Mouse (Mus musculus): ENCODE measurements at regions not wholly inside any gene's neighbourhood (a gene's known extent, or its start where the extent isn't known, plus 50 kb on each side); places are given as distances from the start of the nearest gene placed in this dataset.
A peak's percentile ranks its signal among the peaks of the same experiment; 100 is the strongest.

DNA sequence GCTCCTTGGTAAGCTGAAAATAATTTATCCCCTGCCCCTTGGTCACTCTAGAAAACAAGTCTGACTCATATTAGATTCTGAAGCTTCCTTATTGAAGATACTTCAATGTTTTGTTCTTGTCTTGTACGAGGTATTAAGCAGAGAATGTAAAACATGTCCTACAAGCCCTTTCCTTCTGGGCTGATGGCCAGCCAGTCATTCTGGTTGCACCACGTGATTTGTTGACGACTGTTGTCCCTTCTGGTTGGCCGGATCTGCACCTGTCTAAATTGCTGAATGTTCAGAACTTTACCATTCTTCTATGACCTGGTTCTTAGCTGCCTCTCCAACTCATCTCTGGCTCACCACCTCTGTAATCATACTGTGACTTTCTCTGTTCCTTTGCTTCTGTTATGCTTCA is 220.9 kb upstream of the Prdm1 start:
- intact Hi-C loops (cut with DNase I): no loop called here
- peak; percentile 9 for DNase-seq

DNA sequence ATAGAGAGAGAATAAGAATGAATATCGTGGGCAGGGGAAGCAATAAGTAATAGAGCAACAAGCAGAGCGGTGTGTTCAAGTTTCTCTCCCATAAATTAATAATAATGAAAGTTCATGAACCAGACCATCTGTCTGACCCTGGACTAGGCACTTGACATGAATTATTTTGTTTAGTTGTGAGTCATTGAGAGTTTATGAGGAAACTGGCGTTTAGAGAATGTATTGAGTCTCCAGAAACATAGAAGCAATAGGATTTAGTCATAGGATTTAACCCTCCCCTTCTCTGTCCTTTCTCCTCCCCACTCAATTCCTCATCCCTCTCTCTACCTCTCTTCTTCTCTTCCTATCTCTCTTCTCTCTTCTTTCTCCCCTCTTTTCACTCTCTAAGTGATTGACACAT is 219.1 kb upstream of the Prdm1 start:
- intact Hi-C loops (cut with DNase I): no loop called here
- DNase-seq: no peak

DNA sequence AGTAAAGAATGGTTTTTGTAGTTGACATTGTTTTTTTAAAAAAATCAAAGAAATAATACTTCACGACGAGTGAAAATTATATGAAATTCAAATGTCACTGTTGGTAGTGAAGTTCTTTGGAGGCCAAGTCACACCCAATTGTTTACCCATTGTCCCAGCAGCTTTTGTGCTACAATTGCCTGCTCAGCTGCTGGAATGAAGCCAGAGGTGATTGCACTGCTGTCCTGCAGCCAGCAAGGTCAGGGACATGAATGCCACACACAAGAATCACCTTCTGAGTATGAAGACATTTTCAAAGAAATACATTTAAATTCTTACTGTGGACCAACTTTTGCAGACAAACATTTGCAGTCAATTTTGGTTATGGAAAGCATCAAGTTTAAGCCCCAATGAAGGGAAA is 215.9 kb upstream of the Prdm1 start:
- intact Hi-C loops (cut with DNase I): no loop called here
- no peak for DNase-seq

DNA sequence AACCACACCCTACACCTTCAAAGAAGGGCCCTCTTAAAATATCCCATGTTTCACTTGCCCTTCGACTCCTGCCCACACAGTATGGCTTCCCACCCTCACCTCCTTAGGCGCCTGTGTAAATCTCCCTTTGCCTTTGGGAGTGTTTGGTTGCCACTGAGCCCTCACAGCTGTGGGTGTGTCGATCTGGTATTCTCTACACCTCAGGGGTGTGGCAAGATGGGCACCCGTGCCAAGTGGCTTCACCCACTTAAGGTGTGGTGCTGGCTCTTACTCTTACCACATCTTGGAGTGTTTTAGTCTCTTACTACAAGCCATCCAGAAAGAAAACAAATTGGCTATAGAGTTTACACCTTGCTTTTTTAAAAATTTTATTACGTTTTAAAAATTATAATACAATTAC is 205.3 kb upstream of the Prdm1 start:
- intact Hi-C loops (cut with DNase I): no loop called here
- DNase-seq: no peak

DNA sequence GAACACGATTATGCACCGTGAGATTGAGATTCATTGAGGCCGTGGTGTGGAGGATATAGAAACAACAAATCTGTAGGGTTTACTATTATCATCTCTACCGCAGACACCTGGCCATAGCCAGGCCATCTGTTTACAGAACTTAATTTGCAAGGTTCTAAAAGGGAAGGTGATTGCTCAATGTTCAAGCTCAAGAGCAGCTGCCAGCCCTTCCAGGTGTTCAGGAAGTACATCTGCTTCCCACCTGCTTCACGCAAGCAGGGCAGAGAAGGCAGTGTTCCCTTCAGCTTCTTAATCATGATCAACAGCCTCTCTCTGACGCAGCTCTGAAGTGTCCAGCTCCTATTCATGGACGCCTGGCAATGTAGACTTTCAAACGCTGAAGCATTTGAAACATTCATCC is 202.4 kb upstream of the Prdm1 start:
- intact Hi-C loops (cut with DNase I): no loop called here
- DNase-seq: no peak

DNA sequence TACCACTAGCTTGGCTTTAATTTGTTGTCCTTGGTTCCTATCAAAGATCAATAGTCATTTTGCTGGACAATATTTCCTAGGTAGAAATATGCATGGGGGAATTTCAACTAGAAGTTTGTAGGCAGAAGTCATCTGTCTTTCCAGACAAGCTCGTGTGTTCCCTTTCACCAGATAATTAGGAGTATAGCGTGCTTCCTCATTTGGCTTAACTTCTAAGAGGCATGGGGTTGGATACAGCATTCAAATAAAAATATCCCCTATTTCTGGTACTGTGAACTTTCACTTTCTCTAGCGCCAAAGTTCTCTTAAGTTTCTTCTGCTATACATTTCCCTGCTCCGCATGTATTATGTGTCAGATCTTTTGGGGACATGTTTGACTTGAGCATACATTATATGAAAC is 200.7 kb upstream of the Prdm1 start:
- intact Hi-C loops (cut with DNase I): no loop called here
- no peak for DNase-seq

DNA sequence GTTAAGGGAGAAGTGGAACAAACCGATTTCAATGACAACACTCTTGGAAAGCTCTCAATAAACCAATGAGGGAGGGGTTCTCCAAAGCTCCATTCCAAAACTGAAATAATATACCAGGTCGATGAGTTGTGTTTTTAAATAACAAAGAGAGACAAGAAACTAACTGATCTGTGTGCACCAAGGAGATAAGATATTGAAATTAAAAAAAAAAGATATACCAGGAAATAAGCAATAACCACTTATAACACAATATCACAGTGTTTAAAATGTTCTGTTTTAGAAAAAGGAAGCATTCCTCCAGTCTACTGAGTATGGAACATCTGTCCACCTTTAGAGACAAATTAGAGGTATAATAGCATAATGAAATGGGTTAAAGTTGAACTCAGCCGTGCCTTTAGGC is 196.3 kb upstream of the Prdm1 start:
- intact Hi-C loops (cut with DNase I): no loop called here
- no peak for DNase-seq

DNA sequence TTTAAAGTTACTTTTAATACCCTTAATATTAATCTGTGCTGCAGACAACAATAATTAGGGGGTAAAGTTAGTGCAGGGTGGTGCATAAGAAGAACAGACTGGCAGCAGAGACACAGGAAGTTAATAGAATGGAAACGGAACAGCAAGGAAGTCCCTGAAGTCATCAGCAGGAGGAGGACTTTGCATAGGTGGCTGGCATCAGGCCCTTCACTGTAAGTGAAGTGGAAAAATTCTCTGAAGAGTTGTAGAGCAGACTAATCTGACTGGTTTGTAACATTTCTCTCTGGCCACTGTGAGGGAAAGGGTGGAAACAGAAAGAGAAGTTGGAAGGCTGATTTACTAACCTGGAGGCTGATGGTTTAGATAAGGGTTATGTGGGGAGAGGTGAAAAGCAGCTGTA is 195.5 kb upstream of the Prdm1 start:
- intact Hi-C loops (cut with DNase I): loop anchor here (1.0 kb wide), 1 partner anchor 31 kb away; no protein-coding TSS in a partner anchor
- DNase-seq: no peak

DNA sequence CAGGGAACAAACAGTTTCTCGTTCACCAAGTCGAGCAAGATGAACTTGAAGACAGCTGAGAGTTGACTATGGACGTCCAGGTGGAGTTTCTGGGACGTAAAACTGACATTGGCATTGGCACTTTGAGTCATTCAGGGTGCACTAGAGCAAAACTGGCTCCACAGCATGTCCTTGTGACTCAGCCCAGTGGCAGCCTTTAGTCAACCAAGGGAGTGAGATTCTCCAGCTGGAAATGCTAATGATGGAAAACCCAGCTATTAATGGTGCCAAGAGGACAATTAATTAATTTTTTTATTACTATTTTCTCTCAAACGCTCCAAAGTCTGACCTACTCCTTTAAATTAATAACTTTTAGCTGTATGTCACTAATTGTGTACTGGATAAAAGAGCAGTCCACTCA is 195.0 kb upstream of the Prdm1 start:
- no peak for DNase-seq

DNA sequence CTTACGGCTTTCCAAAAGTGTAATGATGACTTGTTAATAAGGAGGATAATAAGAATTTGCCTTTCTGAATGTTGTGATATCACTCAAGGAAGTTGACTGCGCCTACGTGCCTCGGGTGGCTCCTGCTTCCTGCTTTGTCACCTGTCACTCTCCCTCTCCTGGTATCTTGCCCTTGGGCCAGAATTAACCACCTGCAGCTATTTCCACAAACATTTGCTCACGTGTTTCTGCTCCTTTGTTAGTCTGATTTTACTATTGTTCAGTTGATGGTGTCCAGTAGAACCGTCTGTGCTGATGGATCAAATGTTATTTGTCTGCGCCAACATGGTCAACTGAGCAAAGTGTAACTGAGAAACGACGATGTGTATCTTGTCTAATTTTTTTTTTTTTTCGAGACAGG is 193.4 kb upstream of the Prdm1 start:
- intact Hi-C loops (cut with DNase I): no loop called here
- DNase-seq: no peak

More for the DNA sequence above, 195.0 kb upstream of the Prdm1 start:
- intact Hi-C loops (cut with DNase I): loop anchor here (1.0 kb wide), 1 partner anchor 32 kb away; no protein-coding TSS in a partner anchor

DNA sequence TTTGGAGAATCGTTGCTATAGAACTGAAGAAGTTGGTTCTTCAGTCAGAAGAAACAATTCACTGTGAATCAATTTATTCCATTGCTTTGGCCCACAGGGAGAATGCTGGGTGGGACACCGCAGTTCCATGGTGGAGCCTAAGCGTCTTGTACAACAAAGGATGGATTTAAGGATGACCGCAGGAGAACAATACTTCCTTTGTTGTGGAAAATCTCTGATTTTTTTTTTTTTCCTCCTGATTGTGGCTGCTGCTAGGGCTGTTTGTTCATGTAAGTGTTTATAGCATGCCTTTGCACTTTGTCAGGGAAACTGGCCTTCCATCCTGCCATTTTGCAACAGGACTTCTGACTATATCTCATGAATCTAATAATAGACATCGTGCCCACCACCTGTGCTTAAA is 188.3 kb upstream of the Prdm1 start:
- no peak for DNase-seq
- intact Hi-C loops (cut with DNase I): no loop called here

DNA sequence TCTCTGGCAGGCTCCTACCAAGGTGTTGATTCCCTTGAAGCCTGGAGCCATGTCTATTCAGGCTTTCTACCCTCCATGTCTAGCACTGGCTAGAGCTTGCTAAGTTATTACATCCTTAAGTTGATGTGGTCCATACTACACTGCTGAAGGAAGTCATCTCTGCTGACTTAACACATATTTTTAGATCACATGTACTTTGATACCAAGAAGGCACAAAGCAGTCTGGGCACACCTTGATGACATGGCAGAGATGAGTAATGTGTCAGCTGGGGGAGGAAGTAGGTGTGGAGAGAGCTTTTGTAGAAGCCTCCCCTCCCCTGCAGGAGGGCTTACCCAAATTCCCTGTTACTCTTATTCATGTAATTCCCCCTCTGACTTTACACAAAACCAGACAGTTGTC is 187.6 kb upstream of the Prdm1 start:
- intact Hi-C loops (cut with DNase I): no loop called here
- DNase-seq: no peak

DNA sequence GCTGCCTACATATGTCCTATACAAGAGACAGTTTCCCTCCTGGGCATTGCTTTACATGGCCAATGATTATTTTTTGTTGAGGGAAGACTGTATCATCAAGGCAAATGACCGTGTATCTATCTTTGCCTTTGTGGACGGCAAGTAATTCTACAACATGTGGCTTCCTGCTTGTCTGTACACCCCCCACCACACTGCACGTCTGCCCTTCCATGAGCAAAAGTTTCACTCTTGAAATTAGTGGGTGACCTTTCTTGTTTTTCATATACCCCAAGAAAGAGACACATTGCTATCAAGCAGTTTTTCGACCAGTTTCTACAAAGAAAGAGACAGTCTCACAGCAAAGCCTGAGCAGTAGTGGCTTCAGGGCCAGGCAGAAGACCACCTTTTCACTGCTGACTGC is 180.5 kb upstream of the Prdm1 start:
- no peak for DNase-seq
- intact Hi-C loops (cut with DNase I): no loop called here

DNA sequence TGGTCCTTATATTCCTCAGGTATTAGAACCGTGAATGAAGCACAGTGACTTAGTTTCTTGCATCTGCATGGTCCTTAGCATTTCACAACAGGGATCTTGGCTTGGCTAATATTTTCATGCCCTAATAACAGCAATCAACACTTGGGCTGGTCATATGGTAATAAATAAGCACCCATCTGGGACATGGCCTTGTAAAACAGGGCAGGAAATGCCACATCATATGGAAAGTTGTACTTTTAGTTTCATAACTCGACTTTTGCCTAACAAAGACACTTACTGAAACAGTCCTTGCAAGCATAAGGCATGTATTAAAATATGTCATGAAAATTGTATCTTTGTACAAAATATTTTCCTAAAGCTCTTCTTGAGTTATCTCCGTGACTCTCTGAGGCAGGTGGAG is 175.8 kb upstream of the Prdm1 start:
- intact Hi-C loops (cut with DNase I): no loop called here
- DNase-seq: no peak

DNA sequence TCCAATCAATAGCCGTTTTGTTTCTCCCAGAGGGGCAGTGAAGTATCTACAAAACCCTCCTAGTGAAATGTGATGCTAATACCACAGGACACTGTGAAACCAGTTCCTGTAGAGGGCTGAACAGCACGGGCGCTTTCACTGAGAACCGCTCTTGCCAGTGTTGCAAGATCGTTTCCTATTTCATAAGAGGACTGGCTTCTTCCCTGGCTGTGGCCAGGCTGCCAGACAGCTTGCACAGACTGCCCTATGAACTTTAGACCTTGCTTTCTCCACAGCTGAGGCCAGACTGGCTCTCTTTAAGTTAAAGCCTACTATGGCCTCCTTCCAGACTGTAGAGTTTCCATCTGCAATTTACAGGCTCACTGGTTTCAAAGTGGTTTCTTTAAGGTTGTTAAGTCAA is 173.8 kb upstream of the Prdm1 start:
- DNase-seq: no peak
- intact Hi-C loops (cut with DNase I): no loop called here

DNA sequence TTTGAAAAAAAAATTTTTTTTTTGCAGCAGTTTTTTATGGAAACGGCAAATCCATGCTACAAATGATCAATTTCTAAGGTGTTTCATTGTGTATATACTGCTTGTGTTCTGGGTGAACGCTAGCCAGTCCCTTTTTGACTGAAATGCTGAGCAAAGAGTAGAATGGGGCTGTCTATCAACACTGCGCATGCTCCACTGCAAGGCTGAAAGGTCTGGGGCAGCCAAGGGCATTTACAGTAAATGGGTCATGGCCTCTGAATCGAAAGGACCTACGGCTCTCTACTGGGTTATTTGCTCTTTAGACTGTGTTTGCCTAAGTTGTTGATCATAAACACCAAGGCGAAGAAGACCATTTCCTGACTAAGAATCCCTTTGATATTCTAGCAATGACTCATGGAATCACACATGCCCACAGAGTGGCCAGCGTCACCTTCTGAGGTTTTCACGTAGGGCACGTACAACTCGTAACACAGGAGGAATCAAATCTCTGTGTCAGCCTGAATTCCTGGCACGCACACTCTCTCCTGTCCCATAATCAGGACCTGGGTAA is 171.8 kb upstream of the Prdm1 start:
- DNase-seq: no peak
- intact Hi-C loops (cut with DNase I): no loop called here

DNA sequence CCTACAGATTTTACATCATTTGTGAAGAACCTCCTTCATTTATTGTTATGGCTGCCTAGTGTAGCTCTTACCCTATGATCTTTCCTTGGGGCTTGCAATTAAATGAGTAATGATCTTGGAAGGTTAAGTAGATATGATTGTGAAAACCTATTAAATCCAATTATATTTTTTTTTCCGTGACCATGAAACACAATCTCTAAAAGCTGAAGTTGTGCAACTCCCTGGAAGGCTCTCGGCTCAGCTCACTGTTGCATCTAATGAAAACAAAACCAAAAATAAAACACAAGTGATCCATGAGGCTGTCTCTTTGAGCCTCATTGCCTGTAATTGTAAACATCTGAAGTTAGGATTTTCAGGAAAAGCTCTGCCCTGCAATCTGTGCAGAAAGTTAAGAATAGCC is 169.7 kb upstream of the Prdm1 start:
- intact Hi-C loops (cut with DNase I): no loop called here
- DNase-seq: no peak

DNA sequence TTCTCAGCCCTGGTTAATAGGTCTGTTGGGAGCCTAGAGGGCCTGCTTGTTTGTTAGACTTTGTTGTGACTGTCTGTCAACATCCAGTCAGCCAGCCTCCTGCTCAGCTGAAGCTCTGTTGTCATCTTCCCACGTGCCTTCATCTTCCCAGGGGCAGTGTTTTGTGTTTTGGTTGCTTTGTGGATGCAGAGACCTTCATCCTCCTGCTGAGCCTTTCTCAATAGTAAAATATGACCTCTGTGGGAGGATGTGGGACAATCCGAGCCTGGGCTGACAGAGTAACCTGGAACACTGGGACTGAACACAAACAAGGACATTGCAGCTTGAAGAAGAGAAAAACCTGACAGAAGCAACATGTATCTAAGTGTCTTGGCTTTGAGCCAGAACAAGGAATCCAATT is 168.7 kb upstream of the Prdm1 start:
- DNase-seq: no peak
- intact Hi-C loops (cut with DNase I): no loop called here

DNA sequence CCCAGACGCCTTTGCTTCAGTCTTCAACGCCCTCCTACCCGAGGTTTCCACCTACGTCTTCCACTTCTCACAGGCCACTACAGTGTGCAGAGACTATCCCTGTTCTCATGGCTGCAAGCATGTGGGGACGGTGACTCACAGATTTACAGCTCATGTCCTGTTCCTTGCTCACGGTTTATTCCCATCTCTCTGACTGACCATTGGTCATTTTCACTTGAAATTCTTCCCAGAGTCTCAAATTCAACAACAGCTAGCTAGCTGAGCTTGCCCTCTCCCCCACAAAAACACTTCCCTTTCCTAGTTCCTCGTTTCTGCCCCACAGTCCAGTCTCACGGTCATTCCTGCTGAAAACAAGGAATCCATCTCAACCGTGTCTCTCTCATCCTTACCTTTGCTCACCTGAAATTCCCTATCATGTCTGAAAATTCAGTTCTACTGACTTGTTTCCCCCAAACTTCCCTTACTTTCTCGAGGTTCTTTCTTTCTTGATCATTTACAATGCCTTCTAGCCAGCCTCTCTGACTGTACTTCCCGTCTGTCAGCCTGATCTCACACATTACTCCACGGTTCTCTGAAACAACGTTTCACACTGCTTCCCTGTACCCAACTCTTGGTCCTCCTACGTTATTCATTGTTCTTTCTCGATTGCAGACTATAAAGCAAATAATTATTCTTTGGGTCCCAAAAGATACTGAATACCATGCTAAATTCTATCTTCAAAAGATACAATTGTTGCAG is 163.5 kb upstream of the Prdm1 start:
- no peak for DNase-seq

DNA sequence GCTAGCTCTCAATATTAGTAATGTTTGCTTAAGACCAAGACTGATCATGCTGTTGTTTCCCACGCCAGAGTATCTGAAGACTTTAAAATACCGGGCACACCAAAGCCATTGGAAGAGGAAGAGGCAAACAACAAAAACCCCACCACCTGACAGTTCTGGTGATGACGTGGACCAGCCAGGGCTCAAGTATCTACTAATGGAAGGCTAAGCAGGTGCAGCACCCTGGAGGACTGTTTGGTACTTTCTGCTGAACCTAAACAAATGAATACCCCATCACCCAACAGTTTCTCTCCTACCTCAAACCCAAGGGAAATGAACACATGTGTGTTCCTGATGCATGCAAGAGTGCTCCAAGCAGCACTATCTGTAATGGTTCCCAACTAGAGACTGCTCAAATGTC is 160.3 kb upstream of the Prdm1 start:
- DNase-seq: no peak
- intact Hi-C loops (cut with DNase I): no loop called here

More for the DNA sequence above, 163.5 kb upstream of the Prdm1 start:
- intact Hi-C loops (cut with DNase I): no loop called here

DNA sequence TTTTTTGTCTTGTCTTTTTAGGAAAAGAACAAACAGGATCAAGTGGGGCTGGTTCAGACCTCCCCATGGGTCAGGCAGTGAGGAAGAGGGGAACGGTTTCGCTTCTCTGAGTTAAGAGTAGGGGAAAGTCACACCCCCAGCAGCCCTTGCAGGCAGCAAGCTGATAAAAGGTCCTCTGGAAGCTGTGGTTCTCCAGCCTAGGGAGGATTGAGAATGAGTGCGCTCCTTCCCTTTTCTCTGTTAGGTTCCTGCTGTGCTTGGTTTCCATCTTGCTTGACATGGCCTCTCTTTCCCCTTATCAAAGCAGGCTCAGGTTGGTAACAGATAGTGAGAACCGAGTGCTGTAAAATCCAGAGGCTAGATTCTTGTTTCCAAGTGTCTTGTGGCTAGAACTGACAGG is 157.8 kb upstream of the Prdm1 start:
- no peak for DNase-seq
- intact Hi-C loops (cut with DNase I): no loop called here

DNA sequence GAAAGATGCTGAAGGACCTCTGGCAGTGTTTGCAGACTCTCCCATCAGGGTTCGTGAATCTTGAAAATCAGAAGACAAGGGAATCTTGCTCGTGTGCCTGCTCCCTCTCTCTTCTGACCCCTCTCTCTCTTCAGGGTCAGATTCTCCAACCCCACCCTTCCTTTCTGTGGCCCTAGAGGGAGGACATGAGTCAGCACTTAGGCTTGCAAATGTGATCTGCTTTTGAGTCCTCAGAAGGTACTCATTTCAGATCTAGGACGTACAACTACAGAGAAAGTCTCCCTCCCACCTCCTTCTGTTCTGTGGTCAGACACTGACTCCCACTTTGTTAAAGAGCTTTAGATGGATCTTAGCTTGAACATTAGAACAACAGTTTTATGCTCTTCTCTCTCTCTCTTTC is 156.9 kb upstream of the Prdm1 start:
- DNase-seq: no peak
- intact Hi-C loops (cut with DNase I): no loop called here

DNA sequence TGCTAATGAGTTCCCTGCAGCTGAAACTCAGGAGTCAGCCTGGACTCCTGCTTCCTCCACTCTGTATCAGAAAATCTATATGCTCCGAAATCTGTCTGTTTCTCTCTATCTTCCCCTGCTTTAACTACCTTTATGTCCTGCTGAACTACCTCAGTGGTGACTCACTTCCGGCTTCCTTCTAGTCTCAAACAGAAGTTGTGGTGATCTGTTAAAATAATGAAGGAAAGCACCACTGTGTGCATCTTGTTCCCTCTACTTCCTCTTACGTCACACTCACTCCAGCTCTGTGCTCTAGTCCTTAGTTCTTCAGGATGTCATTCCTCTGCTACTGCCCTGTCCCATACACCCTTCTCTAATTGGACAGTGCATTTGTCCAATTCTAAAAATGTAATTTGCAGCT is 148.2 kb upstream of the Prdm1 start:
- intact Hi-C loops (cut with DNase I): no loop called here
- DNase-seq: no peak

Measured in left cerebral cortex, postnatal 4 days (tissue).